Mouse (Mus musculus): ENCODE results near the gene Eif3k.
"Not testable (repeated sequence)": the region's sequence is repeated elsewhere in the genome, so short reads cannot be mapped to it uniquely, and the experiment has no call there.

The Eif3k gene

DNA sequence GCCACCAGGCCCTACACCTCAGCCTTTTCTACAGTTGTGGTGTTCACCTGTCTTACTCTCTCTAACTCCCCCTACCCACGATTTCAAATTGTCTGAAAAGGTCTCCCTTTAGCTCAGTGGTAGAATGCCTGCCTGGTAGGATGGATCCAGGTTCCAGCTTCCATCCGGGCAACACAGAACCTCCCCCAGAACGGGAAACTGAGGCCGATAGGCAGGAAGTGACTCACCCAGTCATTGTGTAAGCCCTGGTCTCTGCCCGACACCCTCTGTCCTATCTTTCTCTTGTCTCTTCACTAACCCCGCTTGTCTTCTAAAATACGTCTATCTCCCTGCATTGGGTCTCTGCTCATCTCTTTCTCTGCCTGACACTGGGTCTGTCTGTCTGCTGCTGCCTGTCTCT is 3.5 kb upstream of the Eif3k start:
- no peak for DNase-seq (ENCODE audit: low read depth, low spot score)

DNA sequence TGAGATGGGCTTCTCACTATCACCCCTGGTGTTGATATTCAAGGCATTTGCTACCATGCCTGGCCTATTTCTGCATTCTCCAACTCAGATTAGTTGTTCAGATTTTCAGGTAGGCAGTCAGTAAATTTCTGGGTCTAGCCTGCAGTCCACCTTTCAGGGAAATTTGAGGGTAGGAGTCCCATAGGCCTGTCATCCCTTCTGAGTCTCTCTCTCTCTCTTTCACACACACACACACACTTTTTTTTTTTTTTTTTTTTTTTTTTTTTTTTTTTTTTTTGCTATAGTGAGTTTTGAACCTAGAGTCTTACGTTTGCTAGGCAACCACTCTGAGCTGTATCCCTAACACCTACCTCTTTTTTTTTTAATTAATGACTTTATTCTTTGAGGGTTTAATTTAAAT is 2.8 kb upstream of the Eif3k start:
- no peak for DNase-seq (ENCODE audit: low read depth, low spot score)

GRCm38 (mm10) chr7:28983849-28984248 is 2.2 kb upstream of the Eif3k start:
- no peak for DNase-seq (ENCODE audit: low read depth, low spot score)

DNA sequence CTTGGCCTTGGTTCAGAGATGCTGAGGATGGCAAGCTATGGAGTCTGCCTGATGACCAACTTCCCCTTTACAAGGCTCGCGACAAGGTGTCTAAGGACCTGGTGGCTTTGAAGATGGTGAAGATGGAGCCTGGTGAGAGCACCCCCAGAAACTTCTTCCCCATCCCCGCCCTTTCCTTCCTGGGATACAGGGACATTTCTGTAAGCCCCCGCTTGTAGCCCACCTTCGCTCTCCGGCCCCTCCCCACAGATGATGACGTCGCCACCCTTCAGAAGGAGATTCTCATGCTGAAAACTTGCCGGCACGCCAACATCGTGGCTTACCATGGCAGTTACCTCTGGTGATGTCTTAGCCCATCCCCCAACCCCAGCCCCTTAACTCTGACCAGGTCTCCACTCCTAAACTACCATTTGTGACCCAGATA is 1.5 kb upstream of the Eif3k start:
- DNase-seq (ENCODE audit: low read depth, low spot score): no peak

- DNase-seq (ENCODE audit: low read depth, low spot score): no peak
These were observed 780 bp upstream of the Eif3k start for GRCm38 (mm10) chr7:28982274-28983013.

- no peak for DNase-seq (ENCODE audit: low read depth, low spot score)
These were observed 4.1 kb downstream of the Eif3k start for GRCm38 (mm10) chr7:28977556-28977955.

DNA sequence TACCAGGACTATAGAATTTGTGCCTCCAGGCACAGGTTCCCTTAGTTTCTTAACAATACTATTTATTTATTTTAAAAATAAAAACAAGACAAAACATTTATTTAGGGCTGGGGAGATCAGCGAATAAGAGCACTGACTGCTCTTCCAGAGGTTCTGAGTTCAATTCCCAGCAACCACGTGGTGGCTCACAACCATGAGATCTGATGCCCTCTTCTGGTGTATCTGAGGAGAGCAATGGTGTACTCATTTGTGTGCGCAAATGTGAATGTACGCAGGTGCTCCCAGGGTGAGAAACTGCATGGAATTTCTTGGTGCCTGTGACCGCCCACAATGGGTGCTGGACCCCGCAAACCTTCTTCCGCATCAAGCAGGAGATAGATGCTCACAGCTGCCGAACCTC is 8.6 kb downstream of the Eif3k start:
- DNase-seq (ENCODE audit: low read depth, low spot score): no peak

DNA sequence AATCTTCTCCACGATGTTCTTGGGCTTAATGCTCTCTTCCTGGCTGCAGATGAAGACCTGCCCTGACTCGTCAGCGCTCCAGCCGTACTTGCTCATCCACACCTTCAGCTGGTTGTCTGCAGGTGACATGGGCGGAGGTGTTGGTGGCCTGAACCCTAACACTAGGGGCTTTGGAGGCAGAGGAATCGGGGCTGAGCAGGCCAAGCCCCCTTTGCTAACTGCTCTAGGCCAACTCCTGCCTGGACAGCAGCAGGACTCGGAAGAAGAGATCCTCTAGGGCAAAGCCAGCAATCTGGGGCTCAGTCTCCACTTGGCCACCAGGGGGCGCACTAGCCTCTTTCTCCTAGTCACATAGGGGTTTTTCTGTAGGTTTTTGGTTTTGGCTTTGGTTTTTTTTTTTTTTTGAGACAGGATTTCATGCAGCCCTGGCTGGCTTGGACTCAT is 9.1 kb downstream of the Eif3k start:
- peak; percentile 94 for DNase-seq (ENCODE audit: low read depth, low spot score)

- peak; percentile 75 for DNase-seq (ENCODE audit: low read depth, low spot score)
These were observed 9.8 kb downstream of the Eif3k start for GRCm38 (mm10) chr7:28971770-28972269.

GRCm38 (mm10) chr7:28971029-28971428 is 10.6 kb downstream of the Eif3k start:
- no peak for DNase-seq (ENCODE audit: low read depth, low spot score)

DNA sequence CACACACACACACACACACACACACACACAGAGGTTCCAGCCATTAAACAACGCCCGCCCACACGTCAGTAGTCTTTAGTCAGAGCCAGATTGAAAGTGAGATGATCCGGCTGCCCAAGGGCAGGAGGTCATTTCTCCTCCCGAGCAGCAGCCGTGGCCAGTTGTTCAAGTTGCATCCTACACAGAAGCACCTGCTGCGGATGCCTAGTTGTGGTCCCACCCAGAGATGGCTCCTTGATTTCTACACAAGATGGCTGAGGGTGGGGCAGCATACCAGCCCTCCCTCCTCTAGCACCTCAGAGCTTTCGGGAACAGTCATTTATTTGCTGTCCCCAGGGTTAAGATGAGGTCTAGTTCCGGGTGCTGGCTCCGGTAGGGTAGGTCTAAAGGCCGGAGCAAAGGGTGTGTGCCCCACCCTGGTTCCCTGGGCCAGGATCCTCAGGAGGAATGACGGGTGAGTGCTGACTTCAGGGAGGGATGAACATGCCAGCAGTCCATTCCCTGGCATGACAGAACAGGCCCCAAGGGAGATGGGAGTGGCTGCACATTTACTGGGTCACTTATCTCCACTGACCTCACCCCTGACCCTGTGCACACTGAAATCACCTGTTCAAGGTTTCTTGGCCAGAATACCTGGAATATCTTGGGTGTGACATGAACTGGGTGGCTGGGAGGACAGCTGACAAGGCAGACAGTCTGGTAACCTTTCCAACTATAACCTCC is 11.8 kb downstream of the Eif3k start:
- DNase-seq (ENCODE audit: low read depth, low spot score): no peak

DNA sequence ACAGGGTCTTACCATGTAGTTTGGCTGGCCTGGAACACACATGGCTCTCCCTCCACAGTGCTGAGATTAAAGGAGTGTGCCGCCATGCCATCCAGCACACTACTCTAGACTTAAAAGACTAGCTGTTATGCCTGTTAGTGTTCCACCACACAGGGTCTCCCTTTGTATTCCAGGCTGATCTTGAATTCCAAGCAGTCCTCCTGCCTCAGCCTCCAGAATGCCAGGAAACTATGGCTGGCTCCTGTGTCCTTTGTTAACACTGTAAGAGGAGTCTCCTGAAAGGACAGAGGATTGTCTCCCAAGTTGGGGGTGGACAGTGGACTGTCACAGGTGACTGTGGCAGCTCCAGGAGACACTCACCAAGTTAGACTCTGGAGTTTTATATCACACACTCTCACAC is 12.4 kb downstream of the Eif3k start:
- DNase-seq (ENCODE audit: low read depth, low spot score): no peak

DNA sequence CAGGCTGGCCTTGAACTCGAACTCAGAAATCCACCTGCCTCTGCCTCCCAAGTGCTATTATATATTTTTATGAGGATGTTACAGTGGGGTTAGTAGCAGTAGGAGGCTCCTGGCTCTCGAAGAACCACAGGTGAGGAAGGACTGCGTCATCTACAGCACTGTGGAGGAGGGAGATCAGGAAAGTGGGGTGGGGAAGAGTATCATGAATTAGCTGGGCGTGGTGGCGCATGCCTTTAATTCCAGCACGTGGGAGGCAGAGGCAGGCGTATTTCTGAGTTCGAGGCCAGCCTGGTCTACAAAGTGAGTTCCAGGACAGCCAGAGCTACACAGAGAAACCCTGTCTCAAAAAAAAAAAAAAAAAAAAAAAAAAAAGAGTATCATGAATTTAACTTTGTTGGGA is 13.5 kb downstream of the Eif3k start:
- DNase-seq (ENCODE audit: low read depth, low spot score): not testable (repeated sequence)

DNA sequence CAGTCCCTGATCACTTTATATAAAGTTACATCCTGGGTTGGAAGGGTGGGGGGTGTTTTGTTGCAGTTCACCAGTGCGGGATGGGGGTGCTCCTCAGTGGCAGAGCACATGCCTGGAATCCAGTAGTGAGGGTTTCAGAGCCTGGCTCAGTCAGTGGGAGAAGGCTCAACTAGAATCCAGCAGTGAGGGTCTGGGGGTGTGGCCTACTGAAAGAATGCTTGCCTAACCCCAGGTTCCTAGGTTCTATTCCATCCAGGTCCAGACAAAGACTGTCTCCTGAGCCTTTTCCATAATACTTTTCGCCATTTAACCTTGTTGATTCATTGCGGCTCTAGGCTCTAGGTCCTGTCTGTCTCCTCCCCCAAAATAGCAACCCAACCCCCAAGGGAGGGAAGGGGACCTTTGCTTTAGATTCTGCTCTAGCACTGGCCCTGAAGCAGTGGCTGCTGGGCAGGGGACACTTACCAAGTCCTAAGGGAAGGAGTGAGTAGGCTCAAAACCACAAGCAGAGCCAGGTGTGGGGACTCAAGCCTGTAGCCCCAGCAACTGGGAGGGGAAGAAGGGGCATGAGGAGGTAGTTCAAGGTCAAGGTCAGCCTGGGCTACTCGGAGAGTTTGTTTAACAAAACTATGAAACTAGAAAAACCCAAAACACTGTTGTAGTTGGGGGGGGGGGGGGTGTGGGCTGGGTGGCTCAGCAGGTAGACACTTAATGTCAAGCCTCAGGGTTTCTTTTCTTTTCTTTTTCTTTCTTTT is 14.7 kb downstream of the Eif3k start:
- no peak for DNase-seq (ENCODE audit: low read depth, low spot score)

DNA sequence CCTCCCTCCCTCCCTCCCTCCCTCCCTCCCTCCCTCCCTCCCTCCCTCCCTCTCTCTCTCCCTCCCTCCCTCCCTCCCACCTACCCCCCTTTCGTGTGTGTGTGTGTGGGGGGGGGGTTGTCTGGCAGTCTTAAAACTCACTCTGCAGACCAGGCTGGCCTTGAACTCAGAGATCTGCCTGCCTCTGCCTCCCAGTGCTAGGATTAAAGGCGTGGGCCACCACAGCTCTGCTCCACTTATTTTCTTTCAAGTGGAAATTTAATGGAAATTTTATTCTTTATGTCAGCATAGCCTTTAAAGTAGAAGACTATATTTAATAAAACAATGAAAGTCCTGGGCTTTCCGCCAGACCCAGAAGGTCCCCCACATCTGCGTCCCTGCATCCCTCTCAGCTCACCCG is 15.5 kb downstream of the Eif3k start:
- DNase-seq (ENCODE audit: low read depth, low spot score): no peak

- no peak for DNase-seq (ENCODE audit: low read depth, low spot score)
These were observed 16.3 kb downstream of the Eif3k start for GRCm38 (mm10) chr7:28965346-28965840.

GRCm38 (mm10) chr7:28963399-28963923 is 18.2 kb downstream of the Eif3k start:
- no peak for DNase-seq (ENCODE audit: low read depth, low spot score)

DNA sequence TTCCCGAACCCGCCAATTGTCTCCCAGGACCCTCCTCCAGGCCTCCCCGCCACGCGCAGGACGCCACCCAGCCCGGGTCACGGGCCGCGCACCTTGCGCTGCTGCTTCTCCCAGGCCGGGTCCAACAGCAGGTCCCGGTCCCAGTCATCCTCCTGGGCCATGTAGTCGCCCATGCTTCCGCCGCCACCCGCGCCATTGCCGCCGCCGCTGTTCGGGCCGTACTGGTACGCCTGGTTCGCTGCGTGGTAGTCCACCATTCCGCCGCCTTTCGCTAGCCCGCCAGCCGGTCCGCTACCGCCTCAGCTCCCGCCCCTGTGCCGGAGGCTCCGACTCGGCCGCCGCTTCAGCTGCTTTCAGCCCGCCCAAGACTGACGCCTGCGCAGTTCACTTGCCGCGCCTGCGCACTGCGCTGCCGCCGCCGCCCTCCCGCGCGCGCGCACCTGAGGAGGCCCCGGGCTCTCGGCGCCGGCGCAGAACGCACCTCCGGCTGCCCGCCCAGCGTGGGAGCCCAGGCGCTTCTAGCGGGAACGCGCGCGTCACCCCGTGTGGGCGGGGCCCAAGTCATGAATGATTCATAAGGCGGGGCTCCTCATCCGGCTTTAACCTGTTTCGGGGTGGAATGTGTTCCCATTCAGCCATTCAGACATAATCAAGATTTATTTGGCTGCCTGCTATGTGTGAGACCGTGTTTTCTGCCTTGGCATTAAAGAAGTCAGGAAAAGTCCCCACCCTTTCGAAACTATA is 19.6 kb downstream of the Eif3k start, which contains the start of gene Actn4:
TSS of gene Actn4 (minus strand) at position 414 of the 744 bp plus-strand sequence.
- peak; percentile 93 for DNase-seq (ENCODE audit: low read depth, low spot score)

DNA sequence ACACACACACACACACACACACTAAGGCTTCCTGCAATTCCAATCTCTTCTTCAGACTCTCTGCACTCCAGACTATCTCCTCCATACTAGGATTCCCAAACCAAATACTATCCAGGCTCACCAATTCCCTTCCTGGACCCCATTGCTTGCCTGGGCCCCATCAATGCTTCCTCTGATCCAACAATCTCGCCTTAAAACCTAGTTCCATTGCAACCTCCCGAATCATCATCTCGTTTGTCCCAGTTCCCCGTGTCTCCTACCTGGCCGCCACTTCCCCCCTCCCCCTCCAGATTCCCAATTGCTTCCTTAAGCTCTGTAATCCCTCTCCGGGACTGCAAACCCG is 20.1 kb downstream of the Eif3k start:
- DNase-seq (ENCODE audit: low read depth, low spot score): no peak

GRCm38 (mm10) chr7:28960354-28961046 is 21.2 kb downstream of the Eif3k start:
- DNase-seq (ENCODE audit: low read depth, low spot score): no peak
